Mouse (Mus musculus) limb, embryonic 15.5 days (tissue): ENCODE measurements at regions not wholly inside any gene's neighbourhood (a gene's known extent, or its start where the extent isn't known, plus 50 kb on each side); places are given as distances from the start of the nearest gene placed in this dataset.
"Not testable (repeated sequence)": the region's sequence is repeated elsewhere in the genome, so short reads cannot be mapped to it uniquely, and the experiment has no call there.

Experiments
- ATAC-seq: fragments of 200-750 bp; cut with Nextera tagmentation; 2 replicates; pipeline ENCODE4 v1.8.0; 2017; ENCODE audit warnings: low read depth, moderate TSS enrichment; ENCODE audit not compliant: insufficient number of reproducible peaks, low FRiP score, low TSS enrichment
- H3K27ac ChIP-seq: fragments of 300-500 bp; sonication (generic); 2 replicates; pipeline ENCODE4 v1.5.1; 2015; ENCODE audit warnings: moderate library complexity, mild to moderate bottlenecking, inconsistent platforms
- H3K27me3 ChIP-seq: fragments of 300-500 bp; sonication (generic); 2 replicates; pipeline ENCODE4 v1.6.1; 2015; ENCODE audit warnings: inconsistent platforms
- H3K36me3 ChIP-seq: fragments of 300-500 bp; sonication (generic); 2 replicates; pipeline ENCODE4 v1.6.1; 2015; ENCODE audit warnings: inconsistent platforms
- H3K4me1 ChIP-seq: fragments of 300-500 bp; sonication (generic); 2 replicates; pipeline ENCODE4 v1.6.1; 2015; ENCODE audit warnings: inconsistent platforms
- H3K4me2 ChIP-seq: fragments of 300-500 bp; sonication (generic); 2 replicates; pipeline ENCODE4 v1.6.1; 2015; ENCODE audit warnings: mild to moderate bottlenecking, inconsistent platforms
- H3K4me3 ChIP-seq: fragments of 300-500 bp; sonication (generic); 2 replicates; pipeline ENCODE4 v1.5.1; 2015; ENCODE audit warnings: mild to moderate bottlenecking, inconsistent platforms
- H3K9ac ChIP-seq: fragments of 300-500 bp; sonication (generic); 2 replicates; pipeline ENCODE4 v1.6.1; 2015; ENCODE audit warnings: inconsistent platforms
- H3K9me3 ChIP-seq: fragments of 300-500 bp; sonication (generic); 2 replicates; pipeline ENCODE4 v1.6.1; 2016; ENCODE audit warnings: inconsistent platforms
- whole genome bisulfite sequencing: fragments of 180-500 bp; shearing (Covaris S2); methylation state at CpG from one replicate; pipeline ENCODE4 v1.1.7; 2015; 5-methylcytosine and 5-hydroxymethylcytosine counted together

GRCm38 (mm10) chr15:93005751-93006231 lies 269.2 kb downstream of the Gxylt1 start:
- Histone ChIP-seq H3K4me2 (no peak overlapping the region), H3K4me1 (peaks cover 17% of the 10 kb centered on the region), H3K4me3 (no peak overlapping the region), H3K9ac (no peak overlapping the region), H3K27me3 (no peaks in the 10 kb centered on the region), H3K36me3 (no peaks in the 10 kb centered on the region), H3K9me3 (no peaks in the 10 kb centered on the region), H3K27ac (no peak overlapping the region)
- WGBS = 53% methylated on average over 7 of the region's 7 CpGs
- ATAC-seq = no peak

GRCm38 (mm10) chr15:93005186-93005585 lies 269.8 kb downstream of the Gxylt1 start:
- H3K4me2 ChIP-seq = not testable (repeated sequence)
- WGBS = 93% methylated on average over 5 of the region's 5 CpGs

DNA sequence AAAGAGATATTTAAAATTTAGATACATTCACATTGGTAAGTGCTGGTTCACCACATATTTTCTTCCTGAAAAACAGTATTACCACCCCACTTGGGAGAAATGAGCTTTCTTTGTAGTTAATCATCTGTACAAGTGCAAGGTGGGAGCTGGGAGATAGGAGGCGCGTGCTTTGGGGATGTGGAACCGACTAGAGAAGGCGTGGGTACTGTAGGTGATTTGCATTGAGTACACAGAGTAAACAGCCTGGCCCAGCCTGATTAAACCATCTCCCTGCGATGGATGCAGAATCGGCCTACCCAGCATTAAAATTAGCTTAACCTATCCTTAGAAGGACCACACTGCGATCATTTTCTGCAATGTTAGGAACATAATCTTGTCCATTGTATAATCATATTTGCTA lies 270.4 kb downstream of the Gxylt1 start:
- Histone ChIP-seq H3K4me1 (peaks cover 13% of the 10 kb centered on the region), H3K4me2 (no peak overlapping the region), H3K4me3 (no peak overlapping the region), H3K27ac (no peak overlapping the region), H3K36me3 (no peaks in the 10 kb centered on the region), H3K9ac (no peak overlapping the region), H3K9me3 (no peaks in the 10 kb centered on the region), H3K27me3 (no peaks in the 10 kb centered on the region)
- ATAC-seq = no peak
- WGBS = 90% methylated on average over 7 of the region's 7 CpGs

More at GRCm38 (mm10) chr15:93005186-93005585, 269.8 kb downstream of the Gxylt1 start:
- not testable (repeated sequence) for H3K9me3 ChIP-seq, H3K9ac ChIP-seq, H3K4me3 ChIP-seq, H3K36me3 ChIP-seq, H3K27ac ChIP-seq, H3K27me3 ChIP-seq, ATAC-seq
- peaks cover 13% of the 10 kb centered on the region for H3K4me1 ChIP-seq

GRCm38 (mm10) chr15:93003233-93003632 lies 271.7 kb downstream of the Gxylt1 start:
- peaks cover 13% of the 10 kb centered on the region for H3K4me1 ChIP-seq
- no peak overlapping the region for H3K27ac ChIP-seq
- WGBS = 71% methylated on average over 3 of the region's 3 CpGs
- no peak overlapping the region for H3K4me3 ChIP-seq
- no peaks in the 10 kb centered on the region for H3K9me3 ChIP-seq
- H3K27me3 ChIP-seq = no peaks in the 10 kb centered on the region
- ATAC-seq = no peak
- no peaks in the 10 kb centered on the region for H3K36me3 ChIP-seq
- no peak overlapping the region for H3K4me2 ChIP-seq
- no peak overlapping the region for H3K9ac ChIP-seq

DNA sequence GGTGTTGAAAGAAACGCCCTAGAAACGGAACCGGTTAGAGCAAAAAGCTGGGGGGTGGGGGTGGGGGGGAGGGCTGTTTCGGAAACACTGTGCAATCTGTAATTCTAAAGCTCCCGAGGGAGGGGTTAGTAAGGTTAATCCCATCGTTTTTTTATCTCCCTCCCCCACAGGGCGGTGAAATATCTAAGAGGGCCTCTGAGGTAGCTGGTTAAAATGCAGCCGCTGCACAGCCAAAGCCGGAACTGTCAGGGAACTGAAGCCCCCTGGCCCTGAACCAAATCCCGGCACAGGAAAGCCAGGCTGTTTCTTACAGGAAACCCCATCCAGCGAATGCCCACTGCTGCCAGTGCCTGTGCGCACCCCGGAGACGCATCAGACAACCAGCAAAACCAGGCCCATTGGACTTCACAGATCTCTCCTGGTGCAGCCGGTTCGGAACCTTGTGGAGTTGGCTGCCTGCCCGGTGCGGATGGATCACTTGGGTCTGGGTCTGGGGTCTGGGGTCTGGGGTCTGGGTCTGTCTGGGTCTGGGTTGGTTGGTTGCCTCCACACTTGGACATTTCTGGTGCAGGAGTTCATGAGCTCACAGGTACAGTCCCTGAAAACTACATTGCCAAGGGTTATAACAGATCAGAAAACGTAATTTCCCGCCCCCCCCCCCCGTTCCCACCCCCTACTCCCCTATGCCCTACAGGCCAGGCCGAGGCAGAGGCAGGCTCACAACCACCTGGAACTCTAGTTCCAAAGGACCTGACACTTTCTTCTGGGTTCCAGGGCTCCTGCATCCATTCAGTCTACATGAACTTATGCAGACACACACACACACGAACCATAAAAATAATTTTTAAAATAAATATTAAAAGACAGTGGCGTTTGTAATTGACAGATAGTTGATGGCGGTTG lies 272.7 kb downstream of the Gxylt1 start:
- ATAC-seq = no peak
- Histone ChIP-seq H3K9ac (no peak overlapping the region), H3K9me3 (no peaks in the 10 kb centered on the region), H3K36me3 (no peaks in the 10 kb centered on the region), H3K4me3 (peak overlapping the region; percentile 29), H3K4me1 (peaks cover 13% of the 10 kb centered on the region), H3K4me2 (peak overlapping the region; percentile 44), H3K27ac (no peak overlapping the region), H3K27me3 (no peaks in the 10 kb centered on the region)
- WGBS = 21% methylated on average over 25 of the region's 25 CpGs

DNA sequence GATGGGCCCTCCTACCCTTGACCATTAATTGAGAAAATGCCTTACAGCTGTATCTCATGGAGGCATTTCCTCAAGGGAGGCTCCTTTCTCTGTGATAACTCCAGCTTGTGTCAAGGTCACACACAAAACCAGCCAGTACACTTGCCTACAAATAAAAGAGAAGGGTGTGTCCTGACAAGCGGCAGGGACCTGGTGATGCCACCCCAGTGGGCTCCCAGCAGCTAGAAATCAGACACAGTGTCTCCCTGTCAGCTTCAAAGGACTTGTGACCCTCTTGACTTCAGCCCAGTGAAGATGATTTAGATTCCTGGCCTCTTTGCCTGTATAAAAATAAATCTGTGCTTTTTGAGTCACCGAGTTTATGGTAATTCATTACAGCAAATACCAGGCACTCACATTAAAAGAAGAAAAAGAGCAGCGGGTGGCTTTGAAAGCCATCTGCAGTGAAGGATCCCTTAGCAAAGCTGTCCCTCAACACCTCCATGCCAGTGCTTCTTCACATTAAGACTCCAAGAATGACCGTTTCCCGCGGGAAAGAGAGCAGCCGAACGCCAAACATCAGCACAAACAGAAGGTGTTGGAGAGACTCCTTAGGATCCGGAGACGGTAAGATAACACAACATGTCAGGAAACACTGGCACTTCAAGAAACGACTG lies 273.5 kb downstream of the Gxylt1 start:
- WGBS = 6% methylated on average over 11 of the region's 11 CpGs
- Histone ChIP-seq H3K27me3 (no peaks in the 10 kb centered on the region), H3K9me3 (no peaks in the 10 kb centered on the region), H3K4me2 (peak overlapping the region; percentile 44), H3K9ac (no peak overlapping the region), H3K4me1 (peaks cover 13% of the 10 kb centered on the region), H3K27ac (no peak overlapping the region), H3K4me3 (peak overlapping the region; percentile 29), H3K36me3 (no peaks in the 10 kb centered on the region)
- no peak for ATAC-seq

DNA sequence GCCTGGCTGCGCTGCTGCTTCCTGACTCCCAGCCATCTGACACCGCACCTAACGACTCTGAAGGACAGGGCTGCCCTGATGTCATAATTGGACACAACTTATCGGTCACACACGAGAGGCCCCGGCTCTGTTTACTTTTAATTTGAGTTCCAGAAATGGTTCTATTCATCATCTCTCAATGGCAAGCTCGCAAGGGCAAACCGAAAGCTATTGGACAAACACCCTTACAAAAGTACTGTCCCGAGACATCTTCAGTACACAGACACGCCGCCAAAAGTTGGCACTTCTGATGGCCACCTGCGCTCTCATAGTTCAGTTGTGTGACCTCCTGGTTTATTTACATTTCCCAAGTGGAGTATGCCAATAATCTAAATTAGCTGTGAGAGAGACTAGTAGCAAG lies 274.9 kb downstream of the Gxylt1 start:
- no peak for ATAC-seq
- Histone ChIP-seq H3K36me3 (no peaks in the 10 kb centered on the region), H3K4me1 (peaks cover 13% of the 10 kb centered on the region), H3K9ac (no peak overlapping the region), H3K9me3 (no peaks in the 10 kb centered on the region), H3K4me2 (no peak overlapping the region), H3K27me3 (no peaks in the 10 kb centered on the region), H3K4me3 (no peak overlapping the region), H3K27ac (no peak overlapping the region)
- WGBS = 46% methylated on average over 12 of the region's 12 CpGs

DNA sequence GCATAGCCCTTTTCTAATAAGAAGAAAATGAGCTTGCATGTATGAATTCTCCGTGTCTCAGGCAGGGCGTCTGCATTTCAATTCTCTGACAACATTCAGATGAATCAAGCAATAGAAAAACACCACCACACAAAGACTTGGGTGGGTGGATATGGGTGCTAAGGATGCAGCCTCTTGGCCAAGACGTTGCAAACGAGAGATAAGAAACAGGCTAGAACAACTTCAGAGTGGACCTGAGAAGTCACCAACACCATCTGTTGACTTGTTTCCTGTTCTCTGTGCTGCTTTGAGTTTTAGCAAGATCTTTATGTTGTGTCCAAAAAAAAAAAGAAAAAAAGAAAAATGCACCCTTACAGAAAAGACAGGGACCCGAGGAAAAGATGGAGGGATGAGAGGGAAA lies 277.0 kb downstream of the Gxylt1 start:
- Histone ChIP-seq H3K9ac (no peak overlapping the region), H3K36me3 (no peaks in the 10 kb centered on the region), H3K27ac (no peak overlapping the region), H3K27me3 (no peaks in the 10 kb centered on the region), H3K4me2 (no peak overlapping the region), H3K4me1 (peaks cover 13% of the 10 kb centered on the region), H3K9me3 (no peaks in the 10 kb centered on the region), H3K4me3 (no peak overlapping the region)
- ATAC-seq = no peak
- WGBS = 80% methylated on average over 5 of the region's 5 CpGs

GRCm38 (mm10) chr15:92994191-92994671 lies 280.7 kb downstream of the Gxylt1 start:
- Histone ChIP-seq H3K27me3 (no peaks in the 10 kb centered on the region), H3K4me2 (no peak overlapping the region), H3K4me3 (no peak overlapping the region), H3K9me3 (no peaks in the 10 kb centered on the region), H3K4me1 (no peaks in the 10 kb centered on the region), H3K27ac (no peak overlapping the region), H3K9ac (no peak overlapping the region), H3K36me3 (no peaks in the 10 kb centered on the region)
- 37% methylated on average over 11 of the region's 11 CpGs for WGBS
- ATAC-seq = no peak

GRCm38 (mm10) chr15:92993538-92994190 lies 281.3 kb downstream of the Gxylt1 start:
- H3K9ac ChIP-seq = no peak overlapping the region

DNA sequence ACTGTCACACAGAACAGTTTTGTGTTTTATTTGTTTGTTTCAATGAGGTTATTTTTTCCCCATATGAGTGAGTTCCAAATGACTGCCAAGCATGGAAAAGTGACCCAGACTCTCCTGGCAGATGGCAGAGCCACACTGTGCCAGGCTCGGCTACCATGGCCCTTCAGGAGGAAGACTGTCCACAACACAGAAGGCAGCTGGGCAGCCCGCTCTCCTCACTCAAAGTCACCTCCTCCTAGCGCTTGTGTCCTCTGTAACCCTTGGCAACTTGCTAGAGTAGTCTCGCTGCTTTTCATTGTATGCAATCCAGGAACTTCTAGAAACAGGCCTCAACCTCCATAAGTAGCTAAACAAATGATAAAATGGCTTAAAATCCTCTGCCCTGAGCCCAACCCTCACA lies 299.2 kb downstream of the Gxylt1 start:
- H3K9me3 ChIP-seq = no peaks in the 10 kb centered on the region
- H3K4me2 ChIP-seq = no peak overlapping the region
- no peak overlapping the region for H3K27ac ChIP-seq
- H3K4me1 ChIP-seq = no peaks in the 10 kb centered on the region
- no peak overlapping the region for H3K4me3 ChIP-seq
- H3K9ac ChIP-seq = no peak overlapping the region
- no peak for ATAC-seq
- H3K36me3 ChIP-seq = no peaks in the 10 kb centered on the region
- no peaks in the 10 kb centered on the region for H3K27me3 ChIP-seq
- 80% methylated on average over 4 of the region's 4 CpGs for WGBS

More at GRCm38 (mm10) chr15:92993538-92994190, 281.3 kb downstream of the Gxylt1 start:
- Histone ChIP-seq H3K36me3 (no peaks in the 10 kb centered on the region), H3K27ac (no peak overlapping the region), H3K27me3 (no peaks in the 10 kb centered on the region), H3K9me3 (no peaks in the 10 kb centered on the region), H3K4me3 (no peak overlapping the region), H3K4me1 (no peaks in the 10 kb centered on the region), H3K4me2 (no peak overlapping the region)
- ATAC-seq = no peak
- WGBS = 55% methylated on average over 6 of the region's 6 CpGs

GRCm38 (mm10) chr15:92974931-92975330 lies 300.0 kb downstream of the Gxylt1 start:
- Histone ChIP-seq H3K9me3 (no peaks in the 10 kb centered on the region), H3K4me3 (no peak overlapping the region), H3K27ac (no peak overlapping the region), H3K27me3 (no peaks in the 10 kb centered on the region), H3K9ac (no peak overlapping the region), H3K4me1 (no peaks in the 10 kb centered on the region), H3K36me3 (no peaks in the 10 kb centered on the region), H3K4me2 (no peak overlapping the region)
- 81% methylated on average over 3 of the region's 3 CpGs for WGBS
- ATAC-seq = no peak
